Mouse (Mus musculus) left cerebral cortex, postnatal 14 days (tissue): ENCODE data around the gene Gm13287. TPM values are rescaled to one million over a fixed set of nuclear protein-coding genes. Genes with fewer than 3 reads are reported as not detected.

Source experiments
- total RNA-seq, 2 experiments: library from RNA; stranded (reverse); gene quantifications; 2 replicates each; pipeline ENCODE4 v1.2.3; 2021

Gm13287 gene
- total RNA-seq, 2 experiments from 2014 or later = not detected

Other genes with a start within 250 kb of the Gm13287 start
- gene Ifna15, start 245.0 kb upstream of the Gm13287 start, total RNA-seq = not detected
- not detected for gene Ifna14, start 231.5 kb upstream of the Gm13287 start, total RNA-seq
- not detected for gene Ifna9, start 210.9 kb upstream of the Gm13287 start, total RNA-seq
- gene Ifna12, start 199.9 kb upstream of the Gm13287 start, total RNA-seq = not detected
- gene C87499, start 168.8 kb upstream of the Gm13287 start, total RNA-seq = not detected
- not detected for gene Ifna13, start 158.8 kb upstream of the Gm13287 start, total RNA-seq
- not detected for gene Ifna16, start 126.3 kb upstream of the Gm13287 start, total RNA-seq
- gene Ifna2, start 119.3 kb upstream of the Gm13287 start, total RNA-seq = not detected
- not detected for gene Ifnab, start 111.9 kb upstream of the Gm13287 start, total RNA-seq
- 1 to 10 TPM; 1.0 to 1.5 TPM for gene Gm26566, start 81.4 kb upstream of the Gm13287 start, total RNA-seq
- gene Klhl9, start 80.8 kb upstream of the Gm13287 start, total RNA-seq = 100 to 1,000 TPM; 103 to 104 TPM
- gene Gm13271, start 48.4 kb upstream of the Gm13287 start, total RNA-seq = not detected
- not detected for gene Gm13283, start 43.1 kb upstream of the Gm13287 start, total RNA-seq
- gene Gm13290, start 29.4 kb upstream of the Gm13287 start, total RNA-seq = not detected
- gene Gm13289, start 26.3 kb upstream of the Gm13287 start, total RNA-seq = not detected
- not detected for gene Gm13272, start 23.4 kb upstream of the Gm13287 start, total RNA-seq
- not detected for gene Ifnz, start 21.1 kb upstream of the Gm13287 start, total RNA-seq
- not detected for gene Gm13276, start 17.5 kb upstream of the Gm13287 start, total RNA-seq
- not detected for gene Gm13277, start 14.6 kb upstream of the Gm13287 start, total RNA-seq
- gene Gm13278, start 11.7 kb upstream of the Gm13287 start, total RNA-seq = not detected
- gene Gm13275, start 8.8 kb upstream of the Gm13287 start, total RNA-seq = not detected
- gene Gm13279, start 5.9 kb upstream of the Gm13287 start, total RNA-seq = not detected
- not detected for gene Gm13285, start 3.6 kb upstream of the Gm13287 start, total RNA-seq
- gene Gm13288, start 2.3 kb downstream of the Gm13287 start, total RNA-seq = not detected
- not detected for gene Ifna7, start 13.0 kb downstream of the Gm13287 start, total RNA-seq
- not detected for gene Ifna11, start 16.7 kb downstream of the Gm13287 start, total RNA-seq
- gene Ifna6, start 24.2 kb downstream of the Gm13287 start, total RNA-seq = not detected
- gene Ifna5, start 32.3 kb downstream of the Gm13287 start, total RNA-seq = not detected
- gene Ifna4, start 38.6 kb downstream of the Gm13287 start, total RNA-seq = not detected
- gene Ifna1, start 46.8 kb downstream of the Gm13287 start, total RNA-seq = not detected
- not detected for gene Ifne, start 76.9 kb downstream of the Gm13287 start, total RNA-seq